Mouse (Mus musculus) kidney, embryonic 14.5 days (tissue): ENCODE measurements around the gene Wfikkn1. TPM values are rescaled to one million over a fixed set of nuclear protein-coding genes. Genes with fewer than 3 reads are reported as not detected.

Experiments
- ATAC-seq: fragments of 200-750 bp; cut with Nextera tagmentation; 2 replicates; pipeline ENCODE4 v1.8.0; 2017; ENCODE audit warnings: moderate number of reproducible peaks, mild to moderate bottlenecking, moderate TSS enrichment, moderate library complexity; ENCODE audit not compliant: low FRiP score, low TSS enrichment
- H3K27ac ChIP-seq: fragments of 300-500 bp; sonication (generic); 2 replicates; pipeline ENCODE4 v1.5.1; 2014; ENCODE audit warnings: low read depth, mild to moderate bottlenecking, low read length, moderate library complexity, mixed read lengths
- H3K27me3 ChIP-seq: fragments of 300-500 bp; sonication (generic); 2 replicates; pipeline ENCODE4 v1.6.1; 2014; ENCODE audit warnings: mild to moderate bottlenecking, low read length; ENCODE audit not compliant: control insufficient read depth, insufficient read depth
- H3K36me3 ChIP-seq: fragments of 300-500 bp; sonication (generic); 2 replicates; pipeline ENCODE4 v1.6.1; 2014; ENCODE audit warnings: low read length, mixed read lengths; ENCODE audit not compliant: control insufficient read depth, insufficient read depth
- H3K4me1 ChIP-seq: fragments of 300-500 bp; sonication (generic); 2 replicates; pipeline ENCODE4 v1.6.1; 2014; ENCODE audit warnings: low read length, mixed read lengths; ENCODE audit not compliant: control insufficient read depth, insufficient read depth
- H3K4me2 ChIP-seq: fragments of 300-500 bp; sonication (generic); replicated peaks from 2 replicates; pipeline ENCODE4 v1.6.1; 2014; ENCODE audit warnings: low read depth, mild to moderate bottlenecking, low read length
- H3K4me3 ChIP-seq: fragments of 300-500 bp; sonication (generic); 2 replicates; pipeline ENCODE4 v1.5.1; 2014; ENCODE audit warnings: mild to moderate bottlenecking, low read length
- H3K9ac ChIP-seq: fragments of 300-500 bp; sonication (generic); 2 replicates; pipeline ENCODE4 v1.6.1; 2014; ENCODE audit warnings: low read depth, mild to moderate bottlenecking, low read length, moderate library complexity
- H3K9me3 ChIP-seq: fragments of 300-500 bp; sonication (generic); 2 replicates; pipeline ENCODE4 v1.6.1; 2016; ENCODE audit warnings: low read length; ENCODE audit not compliant: control insufficient read depth
- WGBS: fragments of 180-500 bp; shearing (Covaris S2); extraction: QIAGEN DNeasy Blood & Tissue Kit; methylation state at CpG from one replicate; pipeline ENCODE4 v1.1.7; 2014; 5-methylcytosine and 5-hydroxymethylcytosine counted together
- polyA plus RNA-seq: library from polyadenylated mRNA; unstranded; fragments of >200 nt; fragmentation: Nextera tagmentation; extraction: Ambion mirVana; gene quantifications from 2 replicates; pipeline ENCODE4 v1.2.1, GENCODE M21; 2014

Gene Wfikkn1
- polyA plus RNA-seq, 1 experiment from 2014 or later = 0.99 TPM

- WGBS = under 1% methylated on average over 55 of the region's 77 CpGs
- Histone ChIP-seq H3K4me2 (peak overlapping the region; percentile 95), H3K36me3 (peaks cover 41% of the 10 kb centered on the region), H3K27ac (peak overlapping the region; percentile 98), H3K9me3 (no peaks in the 10 kb centered on the region), H3K9ac (peak overlapping the region; percentile 93), H3K4me3 (peak overlapping the region; percentile 89), H3K27me3 (no peaks in the 10 kb centered on the region), H3K4me1 (peaks cover 62% of the 10 kb centered on the region)
- peak; percentile 91 for ATAC-seq
Measured at GRCm38 (mm10) chr17:25832436-25833290, 48.0 kb downstream of the Wfikkn1 start.

GRCm38 (mm10) chr17:25831451-25832281 is 49.0 kb downstream of the Wfikkn1 start:
- WGBS = 57% methylated on average over 21 of the region's 21 CpGs
- peak overlapping the region; percentile 89 for H3K4me3 ChIP-seq
- no peaks in the 10 kb centered on the region for H3K9me3 ChIP-seq
- peaks cover 49% of the 10 kb centered on the region for H3K36me3 ChIP-seq
- peaks cover 52% of the 10 kb centered on the region for H3K4me1 ChIP-seq
- peak overlapping the region; percentile 93 for H3K9ac ChIP-seq
- no peak for ATAC-seq
- H3K27ac ChIP-seq = no peak overlapping the region; the same call in 1 of the 2 replicates
- no peaks in the 10 kb centered on the region for H3K27me3 ChIP-seq
- peak overlapping the region; percentile 95 for H3K4me2 ChIP-seq

GRCm38 (mm10) chr17:25830806-25831431 is 49.7 kb downstream of the Wfikkn1 start:
- Histone ChIP-seq H3K4me2 (peak overlapping the region; percentile 95; the same call in 1 of the 2 replicates), H3K9me3 (no peaks in the 10 kb centered on the region), H3K27ac (no peak overlapping the region), H3K4me3 (peak overlapping the region; percentile 89), H3K4me1 (peaks cover 45% of the 10 kb centered on the region), H3K9ac (peak overlapping the region; percentile 93), H3K36me3 (peaks cover 56% of the 10 kb centered on the region), H3K27me3 (no peaks in the 10 kb centered on the region)
- 85% methylated on average over 14 of the region's 14 CpGs for WGBS
- ATAC-seq = no peak

DNA sequence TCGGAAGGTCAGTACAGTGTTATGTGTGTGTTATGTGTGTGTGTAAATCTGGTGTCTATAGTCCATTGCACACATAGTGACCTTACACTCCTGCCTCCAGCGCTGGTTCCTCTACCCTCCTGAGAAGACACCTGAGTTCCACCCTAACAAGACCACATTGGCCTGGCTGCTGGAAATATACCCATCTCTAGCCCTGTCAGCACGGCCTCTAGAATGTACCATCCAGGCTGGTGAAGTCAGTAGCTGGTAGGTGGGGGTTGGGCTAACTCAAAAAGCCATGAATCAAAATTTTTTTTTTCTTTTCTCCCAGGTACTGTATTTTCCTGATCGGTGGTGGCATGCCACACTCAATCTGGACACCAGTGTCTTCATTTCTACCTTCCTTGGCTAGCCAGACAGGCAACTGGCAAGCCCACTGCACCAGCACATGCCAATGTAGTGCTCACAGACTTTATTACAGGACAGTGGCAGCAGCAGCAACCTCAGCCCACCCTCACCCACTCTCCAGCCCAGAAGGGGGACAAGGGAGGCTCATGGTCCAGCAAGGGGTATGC is 50.4 kb downstream of the Wfikkn1 start:
- WGBS = 83% methylated on average over 4 of the region's 4 CpGs
- H3K4me3 ChIP-seq = peak overlapping the region; percentile 68
- H3K4me2 ChIP-seq = peak overlapping the region; percentile 77
- no peak overlapping the region; the same call in 1 of the 2 replicates for H3K9ac ChIP-seq
- no peak for ATAC-seq
- peaks cover 42% of the 10 kb centered on the region for H3K4me1 ChIP-seq
- 0 out of 2 replicates have a peak overlapping the region, but pooled peaks have one; percentile 92 for H3K27ac ChIP-seq
- H3K36me3 ChIP-seq = peaks cover 55% of the 10 kb centered on the region
- no peaks in the 10 kb centered on the region for H3K27me3 ChIP-seq
- H3K9me3 ChIP-seq = no peaks in the 10 kb centered on the region

- ATAC-seq = no peak
- Histone ChIP-seq H3K4me1 (peaks cover 42% of the 10 kb centered on the region), H3K27ac (peak overlapping the region; percentile 92), H3K9ac (peak overlapping the region; percentile 77), H3K4me3 (peak overlapping the region; percentile 68), H3K9me3 (no peaks in the 10 kb centered on the region), H3K4me2 (peak overlapping the region; percentile 77), H3K27me3 (no peaks in the 10 kb centered on the region), H3K36me3 (peaks cover 49% of the 10 kb centered on the region)
- 35% methylated on average over 8 of the region's 8 CpGs for WGBS
Measured at GRCm38 (mm10) chr17:25829558-25830017, 51.1 kb downstream of the Wfikkn1 start.

DNA sequence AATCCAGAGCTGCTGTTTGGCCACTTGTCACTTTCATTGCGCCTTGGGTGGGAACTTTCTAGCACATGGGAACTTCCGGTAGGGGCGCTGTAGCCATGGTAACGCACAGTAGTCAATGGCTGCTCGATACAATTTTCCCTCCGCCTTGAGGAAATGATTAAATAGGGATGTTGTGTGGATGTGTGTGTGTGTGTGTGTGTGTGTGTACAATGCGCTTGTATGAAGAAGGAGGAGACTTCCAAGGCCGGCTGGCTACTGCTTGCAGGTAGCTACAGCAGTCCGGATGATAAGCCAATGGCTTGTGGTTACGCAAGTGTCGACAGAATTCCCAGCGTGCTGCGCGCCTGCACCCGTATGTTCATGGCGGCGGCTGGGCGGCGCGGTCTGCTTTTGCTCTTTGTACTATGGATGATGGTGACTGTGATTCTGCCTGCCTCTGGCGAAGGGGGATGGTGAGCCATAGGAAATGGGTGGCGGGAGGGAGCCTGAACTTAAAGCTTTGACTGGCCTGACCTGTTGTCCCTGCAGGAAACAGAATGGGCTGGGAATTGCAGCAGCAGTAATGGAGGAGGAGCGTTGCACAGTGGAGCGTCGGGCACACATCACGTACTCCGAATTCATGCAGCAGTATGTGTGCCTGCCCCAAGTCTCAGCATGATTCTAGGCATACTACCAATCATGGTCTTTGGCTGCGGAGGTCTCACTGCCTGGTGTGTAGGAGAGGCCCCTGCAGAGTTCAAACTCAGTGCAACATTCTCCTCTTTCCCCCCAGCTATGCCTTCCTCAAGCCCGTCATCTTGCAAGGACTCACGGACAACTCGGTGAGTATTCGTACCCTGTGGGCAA is 51.7 kb downstream of the Wfikkn1 start, which contains the start of gene Jmjd8:
Jmjd8 (plus strand) TSS at position 156 of the 846 bp plus-strand sequence.
- under 1% methylated on average over 32 of the region's 32 CpGs for WGBS
- H3K36me3 ChIP-seq = peaks cover 49% of the 10 kb centered on the region
- ATAC-seq = peak; percentile 21

GRCm38 (mm10) chr17:25828223-25828594 is 52.4 kb downstream of the Wfikkn1 start:
- H3K4me1 ChIP-seq = peaks cover 42% of the 10 kb centered on the region

More for the DNA sequence above, 51.7 kb downstream of the Wfikkn1 start, which contains the start of gene Jmjd8:
- no peaks in the 10 kb centered on the region for H3K27me3 ChIP-seq
- H3K9ac ChIP-seq = peak within 1 kb of the TSS; percentile 77
- peak within 1 kb of the TSS; percentile 92 for H3K27ac ChIP-seq
- no peaks in the 10 kb centered on the region for H3K9me3 ChIP-seq
- H3K4me3 ChIP-seq = peak within 1 kb of the TSS; percentile 68
- H3K4me1 ChIP-seq = peaks cover 42% of the 10 kb centered on the region
- H3K4me2 ChIP-seq = peak within 1 kb of the TSS; percentile 77

More at GRCm38 (mm10) chr17:25828223-25828594, 52.4 kb downstream of the Wfikkn1 start:
- peak overlapping the region; percentile 68 for H3K4me3 ChIP-seq
- no peak for ATAC-seq
- peaks cover 49% of the 10 kb centered on the region for H3K36me3 ChIP-seq
- 84% methylated on average over 8 of the region's 8 CpGs for WGBS
- H3K9me3 ChIP-seq = no peaks in the 10 kb centered on the region
- peak overlapping the region; percentile 92 for H3K27ac ChIP-seq
- peak overlapping the region; percentile 77 for H3K4me2 ChIP-seq
- H3K9ac ChIP-seq = peak overlapping the region; percentile 77
- H3K27me3 ChIP-seq = no peaks in the 10 kb centered on the region
